Mouse (Mus musculus): ENCODE results near the gene Asz1. TPM values are rescaled to one million over a fixed set of nuclear protein-coding genes. Genes with fewer than 3 reads are reported as not detected.

The Asz1 gene
- polyA plus RNA-seq, 1 experiment from 2014 or later, result not detected

GRCm38 (mm10) chr6:18044299-18044698 is 64.6 kb downstream of the Asz1 start:
- DNase-seq (ENCODE audit: low spot score) (no peak), ATAC-seq (replicated peaks; ENCODE audit: low FRiP score, low read depth) (no peak)
- no peak overlapping the region for H3K27ac ChIP-seq
- H3K36me3 ChIP-seq (ENCODE audit: insufficient read depth, low read length), result no peaks in the 10 kb centered on the region
- H3K27me3 ChIP-seq (ENCODE audit: insufficient read depth, low read length), result no peaks in the 10 kb centered on the region
- H3K4me3 ChIP-seq (replicated peaks; ENCODE audit: low read depth, low read length), result no peak overlapping the region
- no peak overlapping the region for H3K9ac ChIP-seq (ENCODE audit: low read depth, low read length)
- H3K9me3 ChIP-seq (replicated peaks; ENCODE audit: low read length), result no peaks in the 10 kb centered on the region
- H3K4me2 ChIP-seq (ENCODE audit: low read length), result no peak overlapping the region
- TF ChIP-seq CTCF (IDR thresholded peaks at IDR 0.05; ENCODE audit: low read depth), result no peak
- 79% methylated on average over 4 of the region's 4 CpGs for WGBS
- H3K4me1 ChIP-seq (replicated peaks; ENCODE audit: insufficient read depth, low read length), result no peaks in the 10 kb centered on the region

- H3K36me3 ChIP-seq (ENCODE audit: insufficient read depth, low read length), result no peaks in the 10 kb centered on the region
- no peak overlapping the region for H3K4me3 ChIP-seq (replicated peaks; ENCODE audit: low read depth, low read length)
- WGBS, result 77% methylated on average over 5 of the region's 5 CpGs
- no peaks in the 10 kb centered on the region for H3K4me1 ChIP-seq (replicated peaks; ENCODE audit: insufficient read depth, low read length)
- no peaks in the 10 kb centered on the region for H3K9me3 ChIP-seq (replicated peaks; ENCODE audit: low read length)
- H3K9ac ChIP-seq (ENCODE audit: low read depth, low read length), result no peak overlapping the region
- H3K4me2 ChIP-seq (ENCODE audit: low read length), result no peak overlapping the region
- DNase-seq (ENCODE audit: low spot score), result no peak
- ATAC-seq (replicated peaks; ENCODE audit: low FRiP score, low read depth), result no peak
- TF ChIP-seq CTCF (IDR thresholded peaks at IDR 0.05; ENCODE audit: low read depth), result no peak
- no peak overlapping the region for H3K27ac ChIP-seq
- no peaks in the 10 kb centered on the region for H3K27me3 ChIP-seq (ENCODE audit: insufficient read depth, low read length)
Observed at GRCm38 (mm10) chr6:18043172-18043571, 65.7 kb downstream of the Asz1 start.

GRCm38 (mm10) chr6:18032271-18032670 is 76.6 kb downstream of the Asz1 start:
- Histone ChIP-seq H3K4me2 (ENCODE audit: low read length) (peak overlapping the region; percentile 90), H3K4me3 (replicated peaks; ENCODE audit: low read depth, low read length) (peak overlapping the region; percentile 44), H3K27me3 (ENCODE audit: insufficient read depth, low read length) (peaks cover 31% of the 10 kb centered on the region), H3K27ac (no peak overlapping the region), H3K4me1 (replicated peaks; ENCODE audit: insufficient read depth, low read length) (peaks cover 7% of the 10 kb centered on the region; the same call in 1 of the 2 replicates), H3K9ac (ENCODE audit: low read depth, low read length) (no peak overlapping the region), H3K36me3 (ENCODE audit: insufficient read depth, low read length) (no peaks in the 10 kb centered on the region), H3K9me3 (replicated peaks; ENCODE audit: low read length) (no peaks in the 10 kb centered on the region)
- WGBS, result 26% methylated on average over 6 of the region's 6 CpGs
- TF ChIP-seq CTCF (IDR thresholded peaks at IDR 0.05; ENCODE audit: low read depth), result no peak
- ATAC-seq (replicated peaks; ENCODE audit: low FRiP score, low read depth) (no peak), DNase-seq (ENCODE audit: low spot score) (no peak)

GRCm38 (mm10) chr6:18031509-18032010 is 77.3 kb downstream of the Asz1 start:
- peak overlapping the region; percentile 90 for H3K4me2 ChIP-seq (ENCODE audit: low read length)
- H3K27me3 ChIP-seq (ENCODE audit: insufficient read depth, low read length), result peaks cover 31% of the 10 kb centered on the region
- H3K27ac ChIP-seq, result no peak overlapping the region
- no peak overlapping the region for H3K9ac ChIP-seq (ENCODE audit: low read depth, low read length)
- DNase-seq (ENCODE audit: low spot score), result peak; percentile 51
- H3K4me1 ChIP-seq (replicated peaks; ENCODE audit: insufficient read depth, low read length), result peaks cover 7% of the 10 kb centered on the region; the same call in 1 of the 2 replicates
- H3K36me3 ChIP-seq (ENCODE audit: insufficient read depth, low read length), result no peaks in the 10 kb centered on the region
- no peaks in the 10 kb centered on the region for H3K9me3 ChIP-seq (replicated peaks; ENCODE audit: low read length)
- TF ChIP-seq CTCF (IDR thresholded peaks at IDR 0.05; ENCODE audit: low read depth), result no peak
- ATAC-seq (replicated peaks; ENCODE audit: low FRiP score, low read depth), result peak; percentile 75
- under 1% methylated on average over 27 of the region's 29 CpGs for WGBS
- peak overlapping the region; percentile 44 for H3K4me3 ChIP-seq (replicated peaks; ENCODE audit: low read depth, low read length)

- peaks cover 31% of the 10 kb centered on the region for H3K27me3 ChIP-seq (ENCODE audit: insufficient read depth, low read length)
- peak overlapping the region; percentile 44 for H3K4me3 ChIP-seq (replicated peaks; ENCODE audit: low read depth, low read length)
- H3K36me3 ChIP-seq (ENCODE audit: insufficient read depth, low read length), result no peaks in the 10 kb centered on the region
- TF ChIP-seq CTCF (IDR thresholded peaks at IDR 0.05; ENCODE audit: low read depth), result no peak
- no peak overlapping the region for H3K27ac ChIP-seq
- no peaks in the 10 kb centered on the region for H3K9me3 ChIP-seq (replicated peaks; ENCODE audit: low read length)
- WGBS, result 10% methylated on average over 12 of the region's 12 CpGs
- H3K4me1 ChIP-seq (replicated peaks; ENCODE audit: insufficient read depth, low read length), result peaks cover 7% of the 10 kb centered on the region; the same call in 1 of the 2 replicates
- no peak overlapping the region for H3K9ac ChIP-seq (ENCODE audit: low read depth, low read length)
- ATAC-seq (replicated peaks; ENCODE audit: low FRiP score, low read depth) (0 out of 2 replicates have a peak, but pooled peaks have one; percentile 2), DNase-seq (ENCODE audit: low spot score) (no peak)
- peak overlapping the region; percentile 90 for H3K4me2 ChIP-seq (ENCODE audit: low read length)
Observed at GRCm38 (mm10) chr6:18030868-18031508, 77.9 kb downstream of the Asz1 start.

GRCm38 (mm10) chr6:18029746-18030656 is 78.9 kb downstream of the Asz1 start, which contains the start of gene Wnt2:
Gene Wnt2 (minus strand): TSS chr6:18030585.
- H3K4me1 ChIP-seq (replicated peaks; ENCODE audit: insufficient read depth, low read length), result peaks cover 7% of the 10 kb centered on the region; the same call in 1 of the 2 replicates
- DNase-seq (ENCODE audit: low spot score) (peak; percentile 4), ATAC-seq (replicated peaks; ENCODE audit: low FRiP score, low read depth) (peak; percentile 23; the same call in 1 of the 2 replicates)
- TF ChIP-seq CTCF (IDR thresholded peaks at IDR 0.05; ENCODE audit: low read depth), result no peak
- no peak within 1 kb of the TSS for H3K9ac ChIP-seq (ENCODE audit: low read depth, low read length)
- WGBS, result under 1% methylated on average over 47 of the region's 47 CpGs
- H3K27me3 ChIP-seq (ENCODE audit: insufficient read depth, low read length), result peaks cover 31% of the 10 kb centered on the region
- H3K27ac ChIP-seq, result no peak within 1 kb of the TSS
- H3K9me3 ChIP-seq (replicated peaks; ENCODE audit: low read length), result no peaks in the 10 kb centered on the region
- H3K4me3 ChIP-seq (replicated peaks; ENCODE audit: low read depth, low read length), result peak within 1 kb of the TSS; percentile 44
- H3K36me3 ChIP-seq (ENCODE audit: insufficient read depth, low read length), result no peaks in the 10 kb centered on the region
- H3K4me2 ChIP-seq (ENCODE audit: low read length), result peak within 1 kb of the TSS; percentile 90

Data from kidney, postnatal 0 days (tissue).